Mouse (Mus musculus) forebrain, embryonic 13.5 days (tissue): ENCODE results near the gene Lgr4. TPM values are rescaled to one million over a fixed set of nuclear protein-coding genes. Genes with fewer than 3 reads are reported as not detected.

ENCODE experiments used
- ATAC-seq: fragments of 200-750 bp; cut with Nextera tagmentation; 2 replicates; pipeline ENCODE4 v1.8.0; 2017
- H3K27ac ChIP-seq: fragments of 300-500 bp; sonication (generic); 2 replicates; pipeline ENCODE4 v1.5.1; 2015; ENCODE audit warnings: inconsistent platforms, mild to moderate bottlenecking, moderate library complexity
- H3K27me3 ChIP-seq: fragments of 300-500 bp; sonication (generic); 2 replicates; pipeline ENCODE4 v1.6.1; 2015; ENCODE audit warnings: mild to moderate bottlenecking, inconsistent platforms
- H3K36me3 ChIP-seq: fragments of 300-500 bp; sonication (generic); 2 replicates; pipeline ENCODE4 v1.6.1; 2015; ENCODE audit warnings: mild to moderate bottlenecking, inconsistent platforms; ENCODE audit not compliant: poor library complexity, severe bottlenecking
- H3K4me1 ChIP-seq: fragments of 300-500 bp; sonication (generic); 2 replicates; pipeline ENCODE4 v1.6.1; 2015; ENCODE audit warnings: inconsistent platforms
- H3K4me2 ChIP-seq: fragments of 300-500 bp; sonication (generic); 2 replicates; pipeline ENCODE4 v1.6.1; 2015; ENCODE audit warnings: inconsistent platforms, mild to moderate bottlenecking, moderate library complexity
- H3K4me3 ChIP-seq: fragments of 300-500 bp; sonication (generic); 2 replicates; pipeline ENCODE4 v1.5.1; 2015; ENCODE audit warnings: mild to moderate bottlenecking, inconsistent platforms
- H3K9ac ChIP-seq: fragments of 300-500 bp; sonication (generic); 2 replicates; pipeline ENCODE4 v1.6.1; 2015; ENCODE audit warnings: mild to moderate bottlenecking, inconsistent platforms
- H3K9me3 ChIP-seq: fragments of 300-500 bp; sonication (generic); replicated peaks from 2 replicates; pipeline ENCODE4 v1.6.1; 2016; ENCODE audit warnings: inconsistent platforms
- WGBS: fragments of 180-500 bp; shearing (Covaris S2); methylation state at CpG from one replicate; pipeline ENCODE4 v1.1.7; 2015; 5-methylcytosine and 5-hydroxymethylcytosine counted together
- polyA plus RNA-seq: library from polyadenylated mRNA; unstranded; fragments of >200 nt; fragmentation: Nextera tagmentation; extraction: Ambion mirVana; gene quantifications from 2 replicates; pipeline ENCODE4 v1.2.1, GENCODE M21; 2015

Gene Lgr4
- polyA plus RNA-seq, 1 experiment from 2014 or later: 2.7 TPM

GRCm38 (mm10) chr2:109935754-109936409, 18.4 kb downstream of the Lgr4 start:
- Histone ChIP-seq H3K36me3 (no peaks in the 10 kb centered on the region), H3K9ac (no peak overlapping the region), H3K4me3 (no peak overlapping the region), H3K27ac (no peak overlapping the region), H3K4me2 (no peak overlapping the region), H3K9me3 (no peaks in the 10 kb centered on the region), H3K4me1 (peaks cover 10% of the 10 kb centered on the region), H3K27me3 (peaks cover 71% of the 10 kb centered on the region)
- WGBS: 45% methylated on average over 11 of the region's 11 CpGs
- ATAC-seq: peak; percentile 53; the same call in 1 of the 2 replicates

GRCm38 (mm10) chr2:109936410-109936755, 18.9 kb downstream of the Lgr4 start:
- Histone ChIP-seq H3K9me3 (no peaks in the 10 kb centered on the region), H3K36me3 (no peaks in the 10 kb centered on the region), H3K4me2 (no peak overlapping the region), H3K4me3 (no peak overlapping the region), H3K27me3 (peaks cover 69% of the 10 kb centered on the region), H3K4me1 (peaks cover 10% of the 10 kb centered on the region), H3K9ac (no peak overlapping the region), H3K27ac (no peak overlapping the region)
- 17% methylated on average over 2 of the region's 2 CpGs for WGBS
- ATAC-seq: no peak

GRCm38 (mm10) chr2:109941973-109942444, 24.6 kb downstream of the Lgr4 start:
- WGBS: 6% methylated on average over 5 of the region's 5 CpGs
- Histone ChIP-seq H3K4me2 (peak overlapping the region; percentile 17; the same call in 1 of the 2 replicates), H3K36me3 (no peaks in the 10 kb centered on the region), H3K4me1 (peaks cover 29% of the 10 kb centered on the region), H3K9ac (no peak overlapping the region), H3K27me3 (peaks cover 50% of the 10 kb centered on the region), H3K27ac (0 out of 2 replicates have a peak overlapping the region, but pooled peaks have one; percentile 0), H3K9me3 (no peaks in the 10 kb centered on the region), H3K4me3 (no peak overlapping the region)
- peak; percentile 60 for ATAC-seq

- peaks cover 49% of the 10 kb centered on the region for H3K27me3 ChIP-seq
- peak overlapping the region; percentile 32; the same call in 1 of the 2 replicates for H3K4me2 ChIP-seq
- no peaks in the 10 kb centered on the region for H3K36me3 ChIP-seq
Observed at GRCm38 (mm10) chr2:109942810-109943570, 25.5 kb downstream of the Lgr4 start.

GRCm38 (mm10) chr2:109944995-109945394, 27.5 kb downstream of the Lgr4 start:
- 72% methylated on average over 9 of the region's 9 CpGs for WGBS
- no peak overlapping the region for H3K9ac ChIP-seq
- H3K27ac ChIP-seq: no peak overlapping the region
- H3K27me3 ChIP-seq: peaks cover 59% of the 10 kb centered on the region
- H3K4me3 ChIP-seq: no peak overlapping the region
- H3K4me1 ChIP-seq: peaks cover 29% of the 10 kb centered on the region
- ATAC-seq: no peak
- H3K9me3 ChIP-seq: no peaks in the 10 kb centered on the region
- H3K4me2 ChIP-seq: no peak overlapping the region
- H3K36me3 ChIP-seq: no peaks in the 10 kb centered on the region

More at GRCm38 (mm10) chr2:109942810-109943570, 25.5 kb downstream of the Lgr4 start:
- 8% methylated on average over 8 of the region's 8 CpGs for WGBS
- peak; percentile 88 for ATAC-seq
- Histone ChIP-seq H3K9me3 (no peaks in the 10 kb centered on the region), H3K9ac (no peak overlapping the region), H3K27ac (no peak overlapping the region), H3K4me1 (peaks cover 29% of the 10 kb centered on the region), H3K4me3 (no peak overlapping the region)

GRCm38 (mm10) chr2:109945532-109945931, 28.1 kb downstream of the Lgr4 start:
- H3K9me3 ChIP-seq: no peaks in the 10 kb centered on the region
- no peak overlapping the region for H3K4me3 ChIP-seq
- ATAC-seq: no peak
- H3K9ac ChIP-seq: no peak overlapping the region
- no peaks in the 10 kb centered on the region for H3K36me3 ChIP-seq
- WGBS: 63% methylated on average over 4 of the region's 4 CpGs
- H3K4me1 ChIP-seq: peaks cover 29% of the 10 kb centered on the region
- H3K27me3 ChIP-seq: peaks cover 63% of the 10 kb centered on the region
- no peak overlapping the region for H3K4me2 ChIP-seq
- H3K27ac ChIP-seq: no peak overlapping the region

GRCm38 (mm10) chr2:109946426-109946825, 29.0 kb downstream of the Lgr4 start:
- no peaks in the 10 kb centered on the region for H3K36me3 ChIP-seq
- peaks cover 29% of the 10 kb centered on the region for H3K4me1 ChIP-seq
- WGBS: 92% methylated on average over 6 of the region's 6 CpGs
- H3K9ac ChIP-seq: no peak overlapping the region
- no peak overlapping the region for H3K4me2 ChIP-seq
- H3K27ac ChIP-seq: no peak overlapping the region
- H3K9me3 ChIP-seq: no peaks in the 10 kb centered on the region
- no peak overlapping the region for H3K4me3 ChIP-seq
- H3K27me3 ChIP-seq: peaks cover 72% of the 10 kb centered on the region
- ATAC-seq: no peak

GRCm38 (mm10) chr2:109949519-109949918, 32.1 kb downstream of the Lgr4 start:
- H3K27me3 ChIP-seq: peaks cover 93% of the 10 kb centered on the region

GRCm38 (mm10) chr2:109950311-109950710, 32.9 kb downstream of the Lgr4 start:
- Histone ChIP-seq H3K9me3 (no peaks in the 10 kb centered on the region), H3K4me2 (no peak overlapping the region), H3K9ac (no peak overlapping the region), H3K4me1 (0 out of 2 replicates have a peak, but pooled peaks cover 6% of the 10 kb centered on the region), H3K36me3 (no peaks in the 10 kb centered on the region), H3K27me3 (peaks cover 93% of the 10 kb centered on the region), H3K27ac (no peak overlapping the region), H3K4me3 (no peak overlapping the region)
- ATAC-seq: no peak
- 61% methylated on average over 3 of the region's 3 CpGs for WGBS

More at GRCm38 (mm10) chr2:109949519-109949918, 32.1 kb downstream of the Lgr4 start:
- no peak overlapping the region for H3K4me2 ChIP-seq
- H3K9ac ChIP-seq: no peak overlapping the region
- H3K9me3 ChIP-seq: no peaks in the 10 kb centered on the region
- H3K27ac ChIP-seq: no peak overlapping the region
- no peaks in the 10 kb centered on the region for H3K36me3 ChIP-seq
- 0 out of 2 replicates have a peak, but pooled peaks cover 4% of the 10 kb centered on the region for H3K4me1 ChIP-seq
- H3K4me3 ChIP-seq: no peak overlapping the region
- no peak for ATAC-seq

GRCm38 (mm10) chr2:109951050-109951449, 33.6 kb downstream of the Lgr4 start:
- peaks cover 90% of the 10 kb centered on the region for H3K27me3 ChIP-seq
- 74% methylated on average over 4 of the region's 4 CpGs for WGBS

GRCm38 (mm10) chr2:109953048-109953717, 35.7 kb downstream of the Lgr4 start:
- no peaks in the 10 kb centered on the region for H3K9me3 ChIP-seq

More at GRCm38 (mm10) chr2:109951050-109951449, 33.6 kb downstream of the Lgr4 start:
- 0 out of 2 replicates have a peak, but pooled peaks cover 6% of the 10 kb centered on the region for H3K4me1 ChIP-seq
- no peak overlapping the region for H3K9ac ChIP-seq
- ATAC-seq: no peak
- no peaks in the 10 kb centered on the region for H3K9me3 ChIP-seq
- no peak overlapping the region for H3K4me2 ChIP-seq
- no peak overlapping the region for H3K4me3 ChIP-seq
- H3K27ac ChIP-seq: no peak overlapping the region
- no peaks in the 10 kb centered on the region for H3K36me3 ChIP-seq

GRCm38 (mm10) chr2:109953893-109954292, 36.4 kb downstream of the Lgr4 start:
- no peak overlapping the region for H3K4me3 ChIP-seq
- 84% methylated on average over 4 of the region's 4 CpGs for WGBS
- no peak overlapping the region for H3K27ac ChIP-seq
- 0 out of 2 replicates have a peak, but pooled peaks cover 6% of the 10 kb centered on the region for H3K4me1 ChIP-seq
- H3K27me3 ChIP-seq: peaks cover 94% of the 10 kb centered on the region
- no peak overlapping the region for H3K4me2 ChIP-seq
- H3K9me3 ChIP-seq: no peaks in the 10 kb centered on the region
- H3K9ac ChIP-seq: no peak overlapping the region
- no peak for ATAC-seq
- no peaks in the 10 kb centered on the region for H3K36me3 ChIP-seq

More at GRCm38 (mm10) chr2:109953048-109953717, 35.7 kb downstream of the Lgr4 start:
- WGBS: 38% methylated on average over 10 of the region's 10 CpGs
- H3K27me3 ChIP-seq: peaks cover 93% of the 10 kb centered on the region
- 0 out of 2 replicates have a peak, but pooled peaks cover 6% of the 10 kb centered on the region for H3K4me1 ChIP-seq
- no peak overlapping the region for H3K9ac ChIP-seq
- no peak overlapping the region for H3K4me3 ChIP-seq
- no peak overlapping the region for H3K4me2 ChIP-seq
- H3K36me3 ChIP-seq: no peaks in the 10 kb centered on the region
- H3K27ac ChIP-seq: no peak overlapping the region
- ATAC-seq: peak; percentile 97
